Comparison of ENCODE assay signal across 14 mouse cellular contexts in genomic region chr7:83813016-83813415, GRCm38 (mm10). TPM values are rescaled to one million over a fixed set of nuclear protein-coding genes. Genes with fewer than 3 reads are reported as not detected.
DNase-seq lines count a peak whose midpoint lies in the region; ATAC-seq lines count a peak whose summit lies in the region.
"Had no signal": no experiment of that assay in that cellular context is flagged by ENCODE, and none has a peak within 500 bp of the region (broad histone marks: within the 10 kb centered on the region; RNA-seq: fewer than 3 reads in every experiment).

No protein-coding gene starts in this region.

- H3K4me2 ChIP-seq in heart, embryonic 12.5 days: no peak overlapping the region
- no peak overlapping the region for H3K4me2 ChIP-seq in lung, embryonic 16.5 days (ENCODE audit: low read depth, low read length)
- no peak overlapping the region for H3K4me2 ChIP-seq in heart, embryonic 16.5 days (ENCODE audit: low read depth, low read length)
- no peak overlapping the region for H3K4me2 ChIP-seq in neural tube, embryonic 15.5 days

- no peaks in the 10 kb centered on the region for H3K27me3 ChIP-seq in heart, embryonic 12.5 days (replicated peaks)
- H3K27me3 ChIP-seq in lung, embryonic 16.5 days (ENCODE audit: control insufficient read depth, insufficient read depth, low read depth, low read length): no peaks in the 10 kb centered on the region
- H3K27me3 ChIP-seq in heart, embryonic 16.5 days (ENCODE audit: control insufficient read depth, insufficient read depth, low read length): no peaks in the 10 kb centered on the region
- no peaks in the 10 kb centered on the region for H3K27me3 ChIP-seq in neural tube, embryonic 15.5 days (replicated peaks)

- no peak for ATAC-seq in heart, embryonic 12.5 days (ENCODE audit: insufficient number of reproducible peaks, low FRiP score)
- peak; percentile 9; the same call in 1 of the 2 replicates for ATAC-seq in lung, embryonic 16.5 days (ENCODE audit: low read depth)
- no peak for ATAC-seq in heart, embryonic 16.5 days (replicated peaks; ENCODE audit: extremely low read depth, insufficient read depth, low FRiP score)
- no peak for ATAC-seq in neural tube, embryonic 15.5 days (ENCODE audit: low FRiP score)
- no peak for ATAC-seq in granulocyte monocyte progenitor cell, adult 5-6 weeks (replicated peaks; ENCODE audit: poor library complexity, severe bottlenecking)

- no peak overlapping the region for H3K4me3 ChIP-seq in heart, embryonic 12.5 days
- H3K4me3 ChIP-seq in lung, embryonic 16.5 days (ENCODE audit: low read length): no peak overlapping the region
- no peak overlapping the region for H3K4me3 ChIP-seq in heart, embryonic 16.5 days (ENCODE audit: low read length)
- H3K4me3 ChIP-seq in neural tube, embryonic 15.5 days (replicated peaks): no peak overlapping the region

- H3K9me3 ChIP-seq in heart, embryonic 12.5 days (replicated peaks): no peaks in the 10 kb centered on the region
- H3K9me3 ChIP-seq in lung, embryonic 16.5 days (ENCODE audit: control insufficient read depth, low read length): no peaks in the 10 kb centered on the region
- no peaks in the 10 kb centered on the region for H3K9me3 ChIP-seq in heart, embryonic 16.5 days (replicated peaks; ENCODE audit: control insufficient read depth, low read length)
- H3K9me3 ChIP-seq in neural tube, embryonic 15.5 days (replicated peaks): no peaks in the 10 kb centered on the region

- intact Hi-C loops in heart, postnatal 10 days (cut with DNase I): no loop called here

- H3K27ac ChIP-seq in heart, embryonic 12.5 days (ENCODE audit: poor library complexity, severe bottlenecking): peak overlapping the region; percentile 94
- H3K27ac ChIP-seq in lung, embryonic 16.5 days (ENCODE audit: low read length): peak overlapping the region; percentile 93
- H3K27ac ChIP-seq in heart, embryonic 16.5 days (ENCODE audit: low read length): peak overlapping the region; percentile 81
- 0 out of 2 replicates have a peak overlapping the region, but pooled peaks have one; percentile 49 for H3K27ac ChIP-seq in neural tube, embryonic 15.5 days (replicated peaks)

- 61% methylated on average over 6 of the region's 6 CpGs for WGBS in heart, embryonic 12.5 days
- 54% methylated on average over 6 of the region's 6 CpGs for WGBS in lung, embryonic 16.5 days
- 68% methylated on average over 6 of the region's 6 CpGs for WGBS in heart, embryonic 16.5 days
- 86% methylated on average over 6 of the region's 6 CpGs for WGBS in neural tube, embryonic 15.5 days

- no peak for DNase-seq in heart, postnatal 10 days
- no peak for DNase-seq in lung, postnatal 36 days
- DNase-seq in frontal cortex, adult 2 months (ENCODE audit: extremely low spot score in 1 of 2, low spot score in 1 of 2): no peak
- DNase-seq: kidney, postnatal 4 days; spleen, adult 18-20 months; thymus, postnatal 36 days had no signal

- peaks cover 40% of the 10 kb centered on the region for H3K4me1 ChIP-seq in heart, embryonic 12.5 days (replicated peaks)
- peaks cover 49% of the 10 kb centered on the region for H3K4me1 ChIP-seq in lung, embryonic 16.5 days (replicated peaks; ENCODE audit: control insufficient read depth, insufficient read depth, low read length)
- peaks cover 26% of the 10 kb centered on the region for H3K4me1 ChIP-seq in heart, embryonic 16.5 days (ENCODE audit: control insufficient read depth, insufficient read depth, low read length)
- peaks cover 25% of the 10 kb centered on the region for H3K4me1 ChIP-seq in neural tube, embryonic 15.5 days

- H3K36me3 ChIP-seq in heart, embryonic 12.5 days: no peaks in the 10 kb centered on the region
- no peaks in the 10 kb centered on the region for H3K36me3 ChIP-seq in lung, embryonic 16.5 days (ENCODE audit: control insufficient read depth, insufficient read depth, low read length)
- H3K36me3 ChIP-seq in heart, embryonic 16.5 days (ENCODE audit: control insufficient read depth, insufficient read depth): no peaks in the 10 kb centered on the region
- no peaks in the 10 kb centered on the region for H3K36me3 ChIP-seq in neural tube, embryonic 15.5 days

- H3K9ac ChIP-seq in heart, embryonic 12.5 days: no peak overlapping the region
- no peak overlapping the region for H3K9ac ChIP-seq in lung, embryonic 16.5 days (ENCODE audit: low read length)
- no peak overlapping the region for H3K9ac ChIP-seq in heart, embryonic 16.5 days (ENCODE audit: low read length)
- H3K9ac ChIP-seq in neural tube, embryonic 15.5 days (replicated peaks): no peak overlapping the region

RNA-seq across cellular contexts. Expression of gene Cfap161, which starts 18.3 kb away (rescaled TPM):
- 4.6 and 5.6 TPM in 2 replicates for polyA plus RNA-seq in heart, embryonic 12.5 days (2016; fragmentation: Nextera tagmentation; extraction: Ambion mirVana)
- total RNA-seq in heart, postnatal 10 days (2021): not detected
- 7.4 and 8.4 TPM in 2 replicates for polyA plus RNA-seq in lung, embryonic 16.5 days (2015; fragmentation: Nextera tagmentation; extraction: Ambion mirVana)
- polyA plus RNA-seq in heart, embryonic 16.5 days (2015; fragmentation: Nextera tagmentation; extraction: Ambion mirVana): 1.8 and 2.8 TPM in 2 replicates
- polyA plus RNA-seq in neural tube, embryonic 15.5 days (2015; fragmentation: Nextera tagmentation; extraction: Ambion mirVana): 0.67 and 1.6 TPM in 2 replicates
- total RNA-seq in granulocyte monocyte progenitor cell, adult 5-6 weeks (2014; fragmentation: Nextera tagmentation): not detected in 2 replicates
- total RNA-seq in granulocyte monocyte progenitor cell, adult 5-6 weeks (2017): not detected in 2 replicates
- polyA plus RNA-seq in frontal cortex, adult 2 months (2012; rRNA removed): 0.58 and 0.84 TPM in 2 replicates
- total RNA-seq: common myeloid progenitor, adult 5-6 weeks; neutrophil, adult 5-6 weeks had no signal
- polyA plus RNA-seq: liver, embryonic 16.5 days had no signal
